Mouse (Mus musculus) right cerebral cortex, postnatal 4 days (tissue): ENCODE data around the gene Spata31d1a.

ENCODE experiments used
- DNase-seq: peaks from one replicate; pipeline ENCODE4 v3.0.0-alpha.2; 2022

Spata31d1a gene

DNA sequence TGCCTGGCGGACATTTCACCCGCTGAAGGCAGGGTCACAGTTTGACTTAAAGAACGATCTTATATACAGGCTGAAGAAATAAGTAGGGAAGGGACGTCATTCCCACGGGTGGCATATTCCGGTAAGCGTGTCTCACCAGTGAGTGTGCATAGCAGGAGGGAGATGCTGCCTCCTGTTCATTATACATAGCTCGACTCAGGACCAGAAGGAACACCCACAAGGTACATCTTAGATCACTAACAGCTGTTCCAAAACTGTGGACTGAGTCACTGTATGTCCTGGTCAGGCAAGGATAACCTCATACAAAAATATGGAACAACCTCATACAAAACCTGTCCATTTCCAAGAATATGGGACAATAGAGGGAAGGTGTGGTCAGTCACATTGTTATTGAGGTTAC lies 11.0 kb downstream of the Spata31d1a start:
- DNase-seq: no peak

GRCm38 (mm10) chr13:59695781-59696180 lies 14.3 kb downstream of the Spata31d1a start:
- DNase-seq: no peak

- no peak for DNase-seq
Measured at GRCm38 (mm10) chr13:59694008-59694407, 16.1 kb downstream of the Spata31d1a start, which contains the start of gene 4921517D22Rik. 4921517D22Rik (minus strand) TSS chr13:59694108.

- DNase-seq: no peak
Measured at GRCm38 (mm10) chr13:59691478-59691877, 18.7 kb downstream of the Spata31d1a start.

DNA sequence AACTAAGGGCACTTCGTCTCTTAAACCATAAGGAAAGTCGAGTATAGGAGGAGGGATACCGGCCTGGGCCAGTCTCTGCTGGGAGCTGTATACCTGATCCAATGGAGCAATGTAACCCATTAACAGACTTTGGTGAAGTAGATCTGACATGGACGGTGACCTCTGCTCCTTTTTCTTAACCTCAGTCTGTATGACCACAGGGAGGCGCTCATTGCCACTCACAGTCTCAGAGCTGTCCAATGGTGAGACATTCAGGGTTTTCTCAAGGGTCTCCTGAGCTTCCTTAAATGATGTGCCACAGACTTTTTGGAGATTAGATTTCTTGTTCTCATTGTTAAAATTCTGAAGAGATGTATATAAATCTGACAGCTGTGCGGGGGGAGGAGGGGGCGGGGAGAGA lies 19.6 kb downstream of the Spata31d1a start:
- DNase-seq: no peak

DNA sequence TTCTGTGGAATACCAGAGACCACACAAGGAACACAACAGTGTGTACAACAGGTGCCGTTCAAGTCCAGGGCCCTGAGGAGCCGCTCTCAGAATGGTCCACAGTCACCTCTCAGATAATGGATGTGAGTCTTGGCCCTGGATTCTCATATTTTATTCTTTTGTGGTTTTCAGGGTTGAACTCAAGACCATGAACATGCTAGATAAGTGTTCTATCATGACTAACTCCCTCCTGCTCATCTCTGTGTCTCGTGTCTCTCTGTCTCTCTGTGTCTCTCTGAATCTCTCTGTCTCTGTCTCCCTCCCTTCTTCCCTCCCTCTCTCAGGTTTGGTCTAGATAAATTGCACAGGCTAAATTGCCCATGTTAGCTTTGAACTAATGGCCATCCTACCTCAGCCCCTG lies 20.3 kb downstream of the Spata31d1a start:
- DNase-seq: no peak

GRCm38 (mm10) chr13:59689313-59689712 lies 20.8 kb downstream of the Spata31d1a start:
- no peak for DNase-seq

DNA sequence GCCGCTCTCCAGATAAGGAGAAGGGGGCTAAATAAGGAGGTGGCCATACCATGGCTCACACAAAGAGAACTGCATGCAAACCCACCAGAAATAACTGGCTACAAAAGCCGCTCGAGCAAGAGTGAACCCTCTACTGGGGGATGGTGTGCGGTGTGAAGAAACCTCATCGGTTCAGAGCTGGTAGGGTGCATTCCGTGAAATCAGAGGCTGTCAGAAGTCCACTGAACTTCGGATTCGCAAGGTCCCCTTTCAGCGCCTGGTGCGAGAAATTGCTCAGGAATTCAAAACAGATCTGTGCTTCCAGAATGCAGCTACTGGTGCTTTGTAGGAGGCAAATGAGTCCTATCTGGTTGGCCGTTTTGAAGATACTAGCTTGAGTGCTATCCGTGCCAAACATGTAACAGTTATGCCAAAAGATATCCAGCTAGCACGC lies 21.8 kb downstream of the Spata31d1a start:
- no peak for DNase-seq

DNA sequence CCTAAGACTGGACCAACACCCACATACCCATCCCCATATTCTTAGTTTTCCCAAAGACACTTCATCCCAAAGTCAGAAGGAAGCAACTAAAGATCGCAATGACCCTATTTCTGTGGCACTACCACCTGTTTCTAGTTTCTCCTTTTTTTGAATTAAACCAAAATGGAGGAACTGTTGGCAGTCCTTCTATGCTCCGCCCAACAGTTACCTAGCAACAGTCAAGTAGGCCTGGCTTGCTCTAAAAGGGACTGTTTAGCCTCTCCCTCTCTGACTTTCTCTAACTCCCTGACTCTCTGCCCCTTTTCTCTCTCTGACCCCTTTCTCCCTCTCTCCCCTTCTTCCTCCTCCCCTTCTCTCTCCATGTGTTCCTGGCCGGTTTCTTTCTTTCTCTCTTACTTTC lies 24.9 kb downstream of the Spata31d1a start:
- DNase-seq: no peak

GRCm38 (mm10) chr13:59682629-59683028 lies 27.5 kb downstream of the Spata31d1a start:
- no peak for DNase-seq

- DNase-seq: no peak
Measured at GRCm38 (mm10) chr13:59679908-59680307, 30.2 kb downstream of the Spata31d1a start.

DNA sequence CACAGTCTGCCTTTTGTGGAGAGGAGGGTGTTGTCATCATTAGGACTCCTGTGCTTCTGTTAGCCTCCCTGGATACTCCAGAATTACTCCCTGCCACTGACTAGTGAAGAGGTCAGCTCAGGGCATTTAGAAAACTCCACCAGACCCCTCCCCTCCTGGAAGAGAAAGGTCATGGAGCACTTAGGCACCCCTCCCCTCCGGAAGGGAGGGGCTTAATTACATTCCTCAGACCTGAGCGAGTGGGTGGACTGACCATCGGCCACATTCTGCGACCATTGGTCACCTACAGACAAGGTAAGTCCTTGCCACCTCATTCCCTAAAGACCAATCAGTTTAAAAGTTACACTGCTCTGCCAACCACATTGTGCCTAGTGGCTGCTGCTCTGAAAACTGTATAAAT lies 30.8 kb downstream of the Spata31d1a start:
- no peak for DNase-seq

DNA sequence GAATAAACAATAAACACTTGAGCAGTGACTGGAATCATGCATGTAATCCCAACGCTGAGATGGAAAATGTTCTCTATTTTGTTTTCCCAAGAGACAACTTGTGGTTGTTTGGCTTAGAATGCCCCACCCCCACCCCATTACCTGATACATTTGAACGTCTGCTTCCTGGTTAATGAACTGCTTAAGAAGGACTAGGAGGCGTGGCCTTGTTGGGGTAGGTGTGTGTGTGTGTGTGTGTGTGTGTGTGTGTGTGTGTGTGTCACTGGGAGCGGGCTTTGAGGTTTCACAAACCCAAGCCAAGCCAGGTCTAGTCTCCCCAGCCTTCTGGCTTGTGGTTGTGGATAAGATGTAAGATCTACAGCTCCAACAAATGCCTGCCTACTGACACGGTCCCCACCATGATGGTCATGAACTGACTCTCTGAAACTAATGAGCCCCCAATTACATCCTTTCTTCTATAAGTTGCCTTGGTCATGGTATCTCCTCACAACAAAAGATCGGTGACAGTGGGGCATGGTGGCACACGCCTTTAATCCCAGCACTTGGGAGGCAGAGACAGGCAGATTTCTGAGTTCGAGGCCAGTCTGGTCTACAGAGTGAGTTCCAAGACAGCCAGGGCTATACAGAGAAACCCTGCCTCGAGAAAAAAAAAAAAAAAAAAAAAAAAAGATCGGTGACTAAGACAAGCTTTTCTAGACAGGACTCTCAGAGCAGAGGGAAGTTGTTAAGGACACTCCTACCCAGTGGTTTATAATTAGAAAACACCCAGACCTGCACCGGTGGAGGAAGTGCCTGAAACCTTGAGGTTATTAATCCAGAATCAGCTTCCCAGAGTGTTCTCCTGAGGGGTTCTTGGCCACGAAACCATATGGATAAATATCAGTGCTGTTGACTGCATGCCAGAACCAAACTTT lies 33.6 kb downstream of the Spata31d1a start:
- no peak for DNase-seq

DNA sequence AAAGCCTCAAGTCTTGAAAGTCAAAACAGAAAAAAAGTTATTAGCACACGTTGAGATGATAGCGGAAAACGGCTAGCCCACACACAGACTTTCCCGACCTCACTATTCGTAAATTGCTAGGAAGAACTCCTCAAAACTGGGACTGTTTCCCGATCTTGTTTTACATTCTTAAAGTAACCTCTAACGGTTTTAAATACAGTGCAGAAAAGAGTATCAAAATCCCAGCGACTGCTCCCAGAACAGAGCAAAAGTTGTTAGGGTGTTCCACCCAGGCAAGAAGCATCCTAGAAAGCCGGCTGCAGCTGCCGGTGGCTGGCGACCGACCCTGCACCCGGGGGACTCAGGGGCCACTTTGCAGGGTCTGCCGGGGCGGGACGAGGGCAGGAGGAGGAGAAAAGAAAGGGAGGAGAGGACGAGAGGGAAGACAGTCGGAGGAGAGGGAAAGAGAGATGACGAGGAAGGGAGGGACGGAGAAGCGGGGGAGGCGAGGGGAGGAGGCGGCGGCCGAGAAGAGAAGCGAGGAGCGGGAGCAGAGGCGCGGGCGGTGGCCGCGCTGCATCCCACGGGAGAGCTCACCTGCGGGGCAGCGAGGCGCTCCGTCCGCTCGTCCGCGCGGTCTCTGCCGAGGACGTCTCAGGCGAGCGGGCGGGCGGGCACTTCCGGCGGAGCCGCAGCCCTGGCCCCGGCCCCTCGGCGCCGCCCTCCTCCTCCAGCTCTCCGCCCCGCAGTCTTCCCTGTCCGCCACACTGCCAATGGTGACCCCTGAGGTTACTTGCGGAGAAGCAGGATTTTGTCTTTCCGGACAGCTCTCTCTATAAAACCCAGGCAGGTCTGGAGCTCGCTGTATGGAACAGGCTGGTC lies 34.7 kb downstream of the Spata31d1a start, which contains the start of gene Golm1:
Gene Golm1, minus strand, starts transcription at position 661 of the 861 bp plus-strand sequence.
- peak; percentile 50 for DNase-seq

DNA sequence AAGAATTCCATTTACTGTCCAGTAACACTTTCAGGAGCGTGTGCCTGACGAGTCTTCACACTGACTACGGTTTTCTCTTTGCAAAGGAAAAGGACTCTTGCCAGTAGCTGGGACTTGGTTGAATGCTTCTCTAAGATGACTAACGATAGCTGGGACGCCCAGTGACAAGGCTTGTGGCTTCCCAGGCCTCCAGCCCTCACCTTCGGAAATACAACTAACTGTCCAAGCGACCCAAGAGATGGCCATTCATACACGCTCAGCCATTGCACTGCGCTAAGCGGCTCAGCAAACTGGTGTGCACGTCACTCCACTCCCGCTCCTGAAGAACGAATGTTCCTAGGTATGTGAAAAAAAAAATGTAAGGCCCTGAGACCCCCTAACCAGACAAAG lies 35.4 kb downstream of the Spata31d1a start:
- DNase-seq: no peak

DNA sequence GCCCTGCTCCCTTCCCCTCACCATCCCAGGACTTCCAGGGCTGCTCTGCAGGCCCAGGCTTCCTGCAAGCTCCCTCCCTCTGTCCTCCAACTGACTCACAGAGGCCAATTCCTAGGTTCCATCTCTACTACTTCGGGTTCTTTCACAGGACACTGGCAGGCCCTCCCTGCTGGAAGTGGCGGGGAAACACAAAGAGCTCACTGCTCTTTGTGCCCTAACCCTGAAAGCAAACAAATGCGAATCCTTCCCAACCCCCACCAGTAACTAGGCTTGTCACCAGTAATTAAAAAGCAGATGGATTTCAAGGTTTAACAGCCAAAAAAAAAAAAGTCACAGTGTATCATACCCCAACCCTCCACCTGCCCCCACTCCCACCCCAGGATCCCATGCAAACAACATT lies 35.9 kb downstream of the Spata31d1a start:
- no peak for DNase-seq

DNA sequence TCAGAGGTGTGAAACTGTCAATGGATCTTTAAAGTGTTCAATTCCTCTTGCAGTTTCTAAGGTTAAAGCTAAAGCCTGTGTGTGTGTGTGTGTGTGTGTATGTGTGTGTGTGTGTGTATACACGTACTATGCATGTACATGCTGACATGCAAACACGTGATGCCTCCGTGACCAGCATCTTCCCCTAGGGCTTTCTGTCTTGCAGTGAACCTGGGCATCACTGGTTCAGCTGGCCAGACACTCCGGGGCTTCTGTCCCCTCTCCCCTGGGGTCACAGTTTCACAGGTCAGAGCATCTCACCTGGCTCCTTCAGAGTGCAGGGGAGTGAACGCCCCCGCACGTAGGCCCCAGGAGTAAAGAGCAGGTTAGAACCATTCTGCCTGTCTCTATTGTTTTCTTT lies 36.5 kb downstream of the Spata31d1a start:
- DNase-seq: no peak

DNA sequence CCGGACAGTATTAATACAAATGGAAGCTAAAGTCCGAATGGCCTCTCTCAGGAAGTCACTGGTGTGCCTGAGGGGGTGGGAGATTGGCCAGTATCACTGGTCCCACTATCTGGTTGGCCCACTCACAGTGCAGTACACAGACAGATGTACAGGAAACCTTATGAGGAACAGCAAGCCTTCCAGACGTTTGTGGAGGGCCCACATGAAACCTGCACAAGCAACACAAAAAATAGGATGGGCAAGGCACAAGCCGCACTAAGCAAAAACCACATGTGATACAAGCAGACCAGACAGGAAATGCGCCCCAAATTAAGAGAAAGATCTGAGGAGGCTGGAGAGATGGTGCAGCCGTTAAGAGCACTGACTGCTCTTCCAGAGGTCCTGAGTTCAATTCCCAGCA lies 37.9 kb downstream of the Spata31d1a start:
- DNase-seq: no peak

DNA sequence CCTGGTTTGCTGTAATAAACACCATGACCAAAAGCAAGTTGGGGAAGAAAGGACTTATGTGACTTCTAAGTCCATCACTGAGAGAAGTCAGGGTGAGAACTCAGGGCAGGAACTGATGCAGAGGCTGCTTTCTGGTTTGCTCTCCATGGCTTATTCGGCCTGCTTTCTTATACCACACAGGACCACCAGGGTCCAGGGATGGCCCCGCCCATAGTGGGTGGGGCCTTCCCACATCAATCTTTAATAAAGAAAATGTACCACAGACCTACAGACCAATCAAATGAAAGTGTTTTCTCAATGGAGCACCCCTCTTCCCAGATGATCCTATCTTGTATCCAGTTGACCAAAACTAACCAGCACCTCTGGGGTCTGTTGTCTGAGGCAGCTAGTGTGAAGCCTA lies 38.6 kb downstream of the Spata31d1a start:
- DNase-seq: no peak

DNA sequence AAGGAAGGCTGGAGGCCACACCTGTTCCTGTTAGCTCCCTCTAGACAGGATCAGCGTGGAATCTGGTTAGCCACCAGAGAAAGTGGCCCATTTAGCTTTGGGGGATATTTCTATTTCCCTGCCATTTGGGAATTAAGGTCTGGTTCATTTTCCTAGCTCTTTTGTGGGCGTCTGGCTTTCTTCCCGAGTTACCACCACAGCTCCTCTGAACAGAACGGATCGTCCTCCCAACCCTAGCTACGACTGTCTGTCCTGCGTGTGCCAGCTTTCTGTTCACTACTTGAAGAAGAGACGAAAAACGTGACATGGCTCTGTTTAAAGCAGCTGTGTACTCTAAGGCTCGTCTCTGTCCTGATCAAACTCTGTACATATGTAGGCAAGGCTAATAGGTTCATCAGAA lies 40.2 kb downstream of the Spata31d1a start:
- DNase-seq: no peak

GRCm38 (mm10) chr13:59668501-59669093 lies 41.5 kb downstream of the Spata31d1a start:
- DNase-seq: no peak

- no peak for DNase-seq
Measured at GRCm38 (mm10) chr13:59667763-59668162, 42.4 kb downstream of the Spata31d1a start.
